Mouse (Mus musculus) layer of hippocampus, adult 18-20 months (tissue): ENCODE measurements at regions not wholly inside any gene's neighbourhood (a gene's known extent, or its start where the extent isn't known, plus 50 kb on each side); places are given as distances from the start of the nearest gene placed in this dataset.
A peak's percentile ranks its signal among the peaks of the same experiment; 100 is the strongest.

Source experiments
- DNase-seq, 2 experiments: peaks; one replicate each; pipeline ENCODE4 v3.0.0; 2022; ENCODE audit warnings: low spot score in 2 of 2

GRCm38 (mm10) chr13:70446940-70447339 lies 190.5 kb downstream of the Ice1 start:
- DNase-seq: no peak

GRCm38 (mm10) chr13:70454592-70455390 lies 182.6 kb downstream of the Ice1 start:
- DNase-seq: no peak

- no peak for DNase-seq
Observed at GRCm38 (mm10) chr13:70458406-70458805, 179.0 kb downstream of the Ice1 start.

GRCm38 (mm10) chr13:70464996-70465395 lies 172.4 kb downstream of the Ice1 start:
- DNase-seq: no peak

GRCm38 (mm10) chr13:70474746-70475145 lies 162.7 kb downstream of the Ice1 start:
- no peak for DNase-seq

GRCm38 (mm10) chr13:70475366-70475765 lies 162.1 kb downstream of the Ice1 start:
- DNase-seq: peak; percentile 55 to 77

GRCm38 (mm10) chr13:70499302-70499701 lies 138.1 kb downstream of the Ice1 start:
- peak in 1 of 2 experiments; percentile 37 for DNase-seq
